In genomic region chr1:154723078-154723477, GRCm38 (mm10) we compare ENCODE assay signal across 9 mouse cellular contexts.
DNase-seq lines count a peak whose midpoint lies in the region; ATAC-seq and TF ChIP-seq lines count a peak whose summit lies in the region.
"Had no signal": no experiment of that assay in that cellular context is flagged by ENCODE, and none has a peak within 500 bp of the region (broad histone marks: within the 10 kb centered on the region; RNA-seq: fewer than 3 reads in every experiment).

No protein-coding gene starts in this region.

- H3K27me3 ChIP-seq in forebrain, embryonic 11.5 days (ENCODE audit: control insufficient read depth, insufficient read depth, low read length), result peaks cover 38% of the 10 kb centered on the region
- peaks cover 34% of the 10 kb centered on the region for H3K27me3 ChIP-seq in limb, embryonic 11.5 days (ENCODE audit: control insufficient read depth, insufficient read depth, low read length)

- 40% methylated on average over 6 of the region's 6 CpGs for WGBS in forebrain, embryonic 11.5 days
- WGBS in limb, embryonic 11.5 days, result 37% methylated on average over 6 of the region's 6 CpGs

- peaks cover 9% of the 10 kb centered on the region; the same call in 1 of the 2 replicates for H3K4me1 ChIP-seq in forebrain, embryonic 11.5 days (replicated peaks; ENCODE audit: control insufficient read depth, insufficient read depth, low read length)
- no peaks in the 10 kb centered on the region; the same call in 1 of the 2 replicates for H3K4me1 ChIP-seq in limb, embryonic 11.5 days (ENCODE audit: control insufficient read depth, insufficient read depth, low read length)

- peak overlapping the region; percentile 65 for H3K4me2 ChIP-seq in forebrain, embryonic 11.5 days (ENCODE audit: low read depth, low read length, severe bottlenecking)
- H3K4me2 ChIP-seq in limb, embryonic 11.5 days (ENCODE audit: low read depth, severe bottlenecking), result peak overlapping the region; percentile 30

- peak overlapping the region; percentile 42 for H3K9ac ChIP-seq in forebrain, embryonic 11.5 days (ENCODE audit: low read length)
- no peak overlapping the region for H3K9ac ChIP-seq in limb, embryonic 11.5 days (ENCODE audit: low read length)

- TF ChIP-seq CTCF in layer of hippocampus, adult 2 months (conservative IDR thresholded peaks at IDR 0.05), result peak; percentile 61

- ATAC-seq in forebrain, embryonic 11.5 days (replicated peaks; ENCODE audit: low FRiP score), result no peak
- no peak for ATAC-seq in limb, embryonic 11.5 days (ENCODE audit: insufficient number of reproducible peaks, low FRiP score, low TSS enrichment, low read depth)

- peak overlapping the region; percentile 61 for H3K4me3 ChIP-seq in layer of hippocampus, adult 2 months
- peak overlapping the region; percentile 28 for H3K4me3 ChIP-seq in forebrain, embryonic 11.5 days (ENCODE audit: low read depth, low read length)
- H3K4me3 ChIP-seq in limb, embryonic 11.5 days (ENCODE audit: low read depth, low read length), result no peak overlapping the region; the same call in 1 of the 2 replicates

- H3K27ac ChIP-seq in layer of hippocampus, adult 2 months, result peak overlapping the region; percentile 84
- H3K27ac ChIP-seq in forebrain, embryonic 11.5 days (ENCODE audit: low read depth, low read length), result no peak overlapping the region
- no peak overlapping the region for H3K27ac ChIP-seq in limb, embryonic 11.5 days (replicated peaks; ENCODE audit: low read depth, low read length)

- H3K36me3 ChIP-seq in forebrain, embryonic 11.5 days (ENCODE audit: control insufficient read depth, insufficient read depth, low read length), result no peaks in the 10 kb centered on the region
- H3K36me3 ChIP-seq in limb, embryonic 11.5 days (ENCODE audit: control insufficient read depth, insufficient read depth, low read length), result no peaks in the 10 kb centered on the region
- H3K36me3 ChIP-seq: G1E had no signal

- no peaks in the 10 kb centered on the region for H3K9me3 ChIP-seq in forebrain, embryonic 11.5 days (ENCODE audit: control insufficient read depth, low read length)
- H3K9me3 ChIP-seq in limb, embryonic 11.5 days (ENCODE audit: control insufficient read depth, low read length), result no peaks in the 10 kb centered on the region

- DNase-seq in layer of hippocampus, adult 2 months (ENCODE audit: low spot score in 2 of 2), result no peak
- no peak for DNase-seq in layer of hippocampus, adult 9-10 months (ENCODE audit: low spot score)
- no peak for DNase-seq in forebrain, embryonic 11.5 days (ENCODE audit: low spot score)
- DNase-seq in limb, embryonic 11.5 days (ENCODE audit: low spot score), result no peak
- peak; percentile 47 for DNase-seq in retina, embryonic 14.5 days (ENCODE audit: low spot score)
- no peak for DNase-seq in cerebellum, postnatal 36 days
- no peak for DNase-seq in adrenal gland, adult (ENCODE audit: inconsistent age in 2 of 2, low spot score in 1 of 2)
- DNase-seq in kidney, adult 11 months, result no peak
